Mouse (Mus musculus) intestine, embryonic 14.5 days (tissue): ENCODE results near the gene Vsig8. TPM values are rescaled to one million over a fixed set of nuclear protein-coding genes. Genes with fewer than 3 reads are reported as not detected.

ENCODE experiments used
- ATAC-seq: fragments of 200-750 bp; cut with Nextera tagmentation; replicated peaks from 2 replicates; pipeline ENCODE4 v1.8.0; 2017; ENCODE audit warnings: low read depth, moderate number of reproducible peaks, moderate TSS enrichment, moderate library complexity; ENCODE audit not compliant: low FRiP score, low TSS enrichment
- DNase-seq: peaks from one replicate; pipeline ENCODE4 v3.0.0-alpha.2; 2018; ENCODE audit warnings: low spot score
- H3K27ac ChIP-seq: fragments of 300-500 bp; sonication (generic); 2 replicates; pipeline ENCODE4 v1.5.1; 2014; ENCODE audit warnings: low read depth, mild to moderate bottlenecking, control low read depth
- H3K27me3 ChIP-seq: fragments of 300-500 bp; sonication (generic); replicated peaks from 2 replicates; pipeline ENCODE4 v1.6.1; 2014; ENCODE audit warnings: low read length, control low read depth; ENCODE audit not compliant: control insufficient read depth, insufficient read depth
- H3K36me3 ChIP-seq: fragments of 300-500 bp; sonication (generic); 2 replicates; pipeline ENCODE4 v1.6.1; 2014; ENCODE audit warnings: low read length, control low read depth; ENCODE audit not compliant: control insufficient read depth, insufficient read depth
- H3K4me1 ChIP-seq: fragments of 300-500 bp; sonication (generic); replicated peaks from 2 replicates; pipeline ENCODE4 v1.6.1; 2014; ENCODE audit warnings: low read length, control low read depth, mixed read lengths; ENCODE audit not compliant: control insufficient read depth, insufficient read depth
- H3K4me2 ChIP-seq: fragments of 300-500 bp; sonication (generic); 2 replicates; pipeline ENCODE4 v1.6.1; 2014; ENCODE audit warnings: low read length
- H3K4me3 ChIP-seq: fragments of 300-500 bp; sonication (generic); 2 replicates; pipeline ENCODE4 v1.5.1; 2014; ENCODE audit warnings: low read depth, low read length, control low read depth, mixed read lengths
- H3K9ac ChIP-seq: fragments of 300-500 bp; sonication (generic); 2 replicates; pipeline ENCODE4 v1.6.1; 2014; ENCODE audit warnings: mild to moderate bottlenecking, low read length
- H3K9me3 ChIP-seq: fragments of 300-500 bp; sonication (generic); 2 replicates; pipeline ENCODE4 v1.6.1; 2016; ENCODE audit warnings: low read length, control low read depth; ENCODE audit not compliant: control insufficient read depth
- WGBS: fragments of 180-500 bp; shearing (Covaris S2); extraction: QIAGEN DNeasy Blood & Tissue Kit; methylation state at CpG from one replicate; pipeline ENCODE4 v1.1.7; 2014; 5-methylcytosine and 5-hydroxymethylcytosine counted together
- polyA plus RNA-seq: library from polyadenylated mRNA; unstranded; fragments of >200 nt; fragmentation: Nextera tagmentation; extraction: Ambion mirVana; gene quantifications from 2 replicates; pipeline ENCODE4 v1.2.1, GENCODE M21; 2014

Gene Vsig8
- 0.27 and 0.35 TPM in 2 replicates for polyA plus RNA-seq

DNA sequence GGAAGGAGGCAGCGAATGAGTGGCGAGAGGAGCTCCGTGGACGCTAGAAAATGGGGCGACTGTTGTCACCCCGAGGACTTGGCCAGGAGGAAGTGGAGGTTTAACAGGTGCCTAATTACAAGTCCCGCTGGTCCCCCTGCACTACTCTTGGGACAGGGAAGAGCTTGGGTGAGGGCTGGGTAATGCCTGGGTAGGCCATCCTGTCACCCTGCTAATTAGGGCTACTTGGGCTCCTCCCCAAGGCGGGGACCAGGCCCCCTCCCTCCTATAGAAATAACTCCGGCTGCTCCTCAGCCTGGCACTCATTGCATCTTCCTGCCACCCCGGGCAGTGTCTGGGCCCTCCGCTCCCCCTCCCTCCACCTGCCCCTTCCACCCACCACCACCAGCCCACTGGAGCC, at the start of gene Vsig8:
Gene Vsig8 (plus strand): TSS at position 301 of the 400 bp plus-strand sequence.
- H3K27ac ChIP-seq, result no peak within 1 kb of the TSS
- H3K4me2 ChIP-seq, result no peak within 1 kb of the TSS
- no peak for DNase-seq
- H3K4me1 ChIP-seq, result peaks cover 3% of the 10 kb centered on the region
- peaks cover 8% of the 10 kb centered on the region for H3K27me3 ChIP-seq
- 0 out of 2 replicates have a peak, but pooled peaks have one; percentile 35 for ATAC-seq
- no peaks in the 10 kb centered on the region for H3K36me3 ChIP-seq
- H3K9ac ChIP-seq, result no peak within 1 kb of the TSS
- no peaks in the 10 kb centered on the region for H3K9me3 ChIP-seq
- no peak within 1 kb of the TSS for H3K4me3 ChIP-seq
- WGBS, result 71% methylated on average over 11 of the region's 11 CpGs

DNA sequence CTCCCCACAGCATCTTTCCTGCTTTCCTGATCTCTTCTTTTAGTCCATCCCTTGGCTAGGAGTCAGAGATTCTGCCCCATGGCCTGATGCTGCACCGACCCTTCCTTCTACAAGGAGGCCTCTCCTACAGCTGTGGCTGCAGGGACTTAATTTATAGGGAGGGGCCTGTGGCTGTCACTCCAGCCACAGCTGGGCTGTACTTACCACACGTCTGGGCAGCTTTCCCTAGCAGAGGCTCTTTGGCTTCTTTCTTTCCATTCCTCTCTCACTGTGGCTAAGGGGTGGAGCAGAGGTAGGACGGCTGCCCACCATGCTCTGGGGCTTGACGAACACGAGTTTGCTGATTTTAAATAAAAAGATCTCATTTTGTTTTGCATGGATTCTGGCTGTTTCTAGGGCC, 48.7 kb upstream of the Vsig8 start:
- Histone ChIP-seq H3K9ac (no peak overlapping the region), H3K36me3 (peaks cover 36% of the 10 kb centered on the region), H3K9me3 (no peaks in the 10 kb centered on the region), H3K27ac (no peak overlapping the region), H3K4me3 (no peak overlapping the region), H3K27me3 (no peaks in the 10 kb centered on the region), H3K4me2 (no peak overlapping the region), H3K4me1 (peaks cover 31% of the 10 kb centered on the region)
- ATAC-seq (no peak), DNase-seq (no peak)
- 57% methylated on average over 5 of the region's 5 CpGs for WGBS

DNA sequence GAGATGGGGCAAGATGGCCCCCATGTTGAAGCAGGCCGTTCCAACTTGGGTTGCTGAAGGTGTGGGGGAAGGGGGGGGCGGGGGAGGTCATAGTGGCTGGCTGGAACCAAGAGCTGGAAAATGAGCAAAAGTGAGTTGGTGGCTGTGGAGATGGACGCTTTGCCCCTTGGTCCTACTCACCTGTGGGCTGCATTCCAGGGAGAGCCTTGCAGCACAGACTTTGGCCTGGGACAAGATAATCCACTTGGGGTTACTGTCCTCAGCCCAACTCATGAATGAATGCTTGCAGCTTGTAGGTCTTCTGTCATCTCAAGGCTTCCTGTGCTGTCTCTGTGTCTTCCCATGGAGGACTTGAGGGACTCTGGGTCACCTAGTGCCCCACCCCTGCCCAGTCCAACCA, 48.0 kb upstream of the Vsig8 start:
- Histone ChIP-seq H3K9me3 (no peaks in the 10 kb centered on the region), H3K4me2 (no peak overlapping the region), H3K4me1 (peaks cover 26% of the 10 kb centered on the region), H3K27ac (no peak overlapping the region), H3K27me3 (no peaks in the 10 kb centered on the region), H3K36me3 (peaks cover 36% of the 10 kb centered on the region), H3K9ac (no peak overlapping the region), H3K4me3 (no peak overlapping the region)
- WGBS, result 84% methylated on average over 3 of the region's 3 CpGs
- ATAC-seq (no peak), DNase-seq (no peak)

DNA sequence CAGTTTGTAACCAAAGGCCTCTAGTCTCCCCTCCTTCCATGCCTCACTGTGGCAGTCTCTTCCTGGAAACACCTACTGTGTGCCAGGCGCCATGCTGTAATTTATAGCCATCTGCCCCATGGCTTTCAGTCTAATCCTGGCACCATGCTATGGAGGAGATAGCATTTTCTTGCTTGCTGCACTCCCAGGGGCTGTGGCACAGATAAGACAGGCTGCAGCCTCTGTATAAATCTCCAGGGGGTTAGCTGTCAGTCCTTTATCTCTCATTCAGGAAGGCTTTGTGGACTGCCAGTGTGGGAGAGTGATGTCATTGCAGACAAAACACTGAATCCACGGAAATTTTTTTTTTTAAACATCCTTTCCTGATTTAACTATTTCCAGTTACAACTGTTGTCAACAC, 47.6 kb upstream of the Vsig8 start:
- H3K4me3 ChIP-seq, result no peak overlapping the region
- H3K9me3 ChIP-seq, result no peaks in the 10 kb centered on the region
- H3K4me1 ChIP-seq, result peaks cover 26% of the 10 kb centered on the region
- H3K36me3 ChIP-seq, result peaks cover 36% of the 10 kb centered on the region
- DNase-seq (no peak), ATAC-seq (no peak)
- no peaks in the 10 kb centered on the region for H3K27me3 ChIP-seq
- no peak overlapping the region for H3K9ac ChIP-seq
- H3K4me2 ChIP-seq, result no peak overlapping the region
- H3K27ac ChIP-seq, result no peak overlapping the region
- 42% methylated on average over 2 of the region's 2 CpGs for WGBS

DNA sequence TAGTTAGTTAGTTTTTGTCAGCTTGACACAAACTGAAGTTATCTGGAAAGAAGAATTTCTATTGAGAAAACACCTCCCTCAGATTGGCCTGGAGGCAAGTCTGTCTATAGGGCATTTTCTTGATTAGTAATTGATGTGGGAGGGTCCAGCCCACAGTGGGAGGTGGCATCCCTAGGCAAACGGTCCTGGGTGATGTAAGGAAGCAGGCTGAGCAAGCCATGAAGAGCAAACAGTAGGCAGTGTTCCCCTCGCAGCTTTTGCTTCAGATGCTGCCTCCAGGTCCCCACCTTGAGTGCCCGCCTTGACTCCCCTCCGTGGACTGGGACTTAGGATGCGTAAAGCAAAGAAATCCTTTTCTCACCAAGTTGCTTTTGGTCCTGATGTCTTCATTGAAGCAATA, 46.5 kb upstream of the Vsig8 start:
- Histone ChIP-seq H3K4me2 (no peak overlapping the region), H3K4me1 (peaks cover 18% of the 10 kb centered on the region), H3K27me3 (no peaks in the 10 kb centered on the region), H3K9me3 (no peaks in the 10 kb centered on the region), H3K9ac (no peak overlapping the region), H3K36me3 (peaks cover 36% of the 10 kb centered on the region), H3K27ac (peak overlapping the region; percentile 17; the same call in 1 of the 2 replicates), H3K4me3 (no peak overlapping the region)
- DNase-seq (no peak), ATAC-seq (no peak)
- WGBS, result 72% methylated on average over 5 of the region's 5 CpGs

DNA sequence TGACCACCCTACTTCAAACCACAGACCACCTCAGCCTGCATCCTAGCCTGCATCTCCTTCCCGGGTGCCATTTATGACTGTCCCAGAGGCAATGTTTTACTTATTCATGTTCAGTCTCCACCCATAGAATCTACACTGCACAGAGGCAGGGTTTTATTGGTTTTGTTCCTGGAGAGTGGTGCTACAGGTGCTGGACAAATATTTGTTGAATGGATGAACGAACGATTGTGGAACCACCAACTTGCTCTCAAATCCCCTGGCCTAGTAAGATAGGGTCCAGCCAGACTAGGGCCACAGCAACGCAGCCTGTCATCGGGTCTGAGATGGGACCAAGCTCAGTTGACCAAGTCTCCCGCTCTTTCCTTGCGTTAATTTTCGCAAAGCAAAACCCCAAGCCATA, 45.8 kb upstream of the Vsig8 start:
- no peaks in the 10 kb centered on the region for H3K9me3 ChIP-seq
- H3K36me3 ChIP-seq, result peaks cover 34% of the 10 kb centered on the region
- no peak for DNase-seq
- H3K9ac ChIP-seq, result no peak overlapping the region
- H3K27ac ChIP-seq, result peak overlapping the region; percentile 38; the same call in 1 of the 2 replicates
- H3K4me3 ChIP-seq, result no peak overlapping the region
- H3K4me1 ChIP-seq, result peaks cover 11% of the 10 kb centered on the region; the same call in 1 of the 2 replicates
- H3K27me3 ChIP-seq, result no peaks in the 10 kb centered on the region
- 38% methylated on average over 8 of the region's 8 CpGs for WGBS
- peak overlapping the region; percentile 14 for H3K4me2 ChIP-seq
- peak; percentile 34; the same call in 1 of the 2 replicates for ATAC-seq

DNA sequence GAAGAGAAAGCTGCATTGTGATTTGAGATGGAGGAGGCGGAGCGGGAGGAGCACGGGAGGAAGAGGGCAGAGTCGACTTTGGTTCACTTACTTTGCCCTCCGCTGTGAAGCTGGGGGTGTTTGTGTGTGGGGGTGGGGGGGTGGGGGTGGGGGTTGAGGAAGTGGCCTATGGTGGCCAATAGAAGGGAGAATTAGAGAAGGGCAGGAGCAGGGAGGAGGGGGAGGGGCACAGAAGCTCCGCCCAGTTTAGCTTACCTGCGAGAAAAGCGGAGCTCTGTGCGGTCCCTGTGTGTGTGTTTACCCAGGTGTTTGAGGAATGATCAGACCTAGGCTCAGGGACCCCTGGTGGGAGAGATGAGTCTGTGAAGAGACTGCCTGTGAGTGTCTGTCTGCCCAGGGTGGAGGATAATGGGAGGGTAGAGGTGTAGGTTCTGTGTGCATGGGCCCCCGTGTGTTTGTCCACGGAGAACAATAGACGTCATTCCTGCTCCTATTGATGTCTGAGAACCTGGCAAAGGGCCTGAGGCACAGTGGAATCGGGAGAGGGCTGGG, 45.2 kb upstream of the Vsig8 start:
- no peak overlapping the region for H3K9ac ChIP-seq
- H3K27me3 ChIP-seq, result no peaks in the 10 kb centered on the region
- 35% methylated on average over 13 of the region's 13 CpGs for WGBS
- no peak overlapping the region for H3K4me3 ChIP-seq
- H3K36me3 ChIP-seq, result peaks cover 30% of the 10 kb centered on the region
- peaks cover 11% of the 10 kb centered on the region; the same call in 1 of the 2 replicates for H3K4me1 ChIP-seq
- DNase-seq (no peak), ATAC-seq (peak; percentile 67)
- peak overlapping the region; percentile 23; the same call in 1 of the 2 replicates for H3K4me2 ChIP-seq
- no peaks in the 10 kb centered on the region for H3K9me3 ChIP-seq
- peak overlapping the region; percentile 38; the same call in 1 of the 2 replicates for H3K27ac ChIP-seq

DNA sequence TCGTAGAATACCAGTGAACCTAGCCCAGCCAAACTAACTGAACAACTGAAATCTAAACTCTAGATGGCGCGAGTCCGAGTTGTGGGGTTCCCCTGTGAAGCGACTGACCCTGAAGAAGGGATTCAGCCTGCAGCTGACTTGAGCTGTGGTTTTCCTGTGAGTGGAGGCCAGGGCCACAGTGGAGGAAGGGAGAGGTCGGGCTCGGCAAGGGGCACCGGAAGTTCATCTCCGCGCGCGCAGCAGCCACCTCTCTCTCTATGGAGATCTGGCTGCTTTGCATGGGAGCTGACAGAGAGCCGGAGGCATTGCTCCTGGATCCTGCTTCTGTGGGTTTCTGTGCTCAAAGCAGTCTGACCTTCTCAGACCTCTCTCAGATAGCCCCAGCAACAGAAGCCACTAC, 42.8 kb upstream of the Vsig8 start:
- DNase-seq (no peak), ATAC-seq (no peak)
- H3K9ac ChIP-seq, result no peak overlapping the region
- H3K4me2 ChIP-seq, result peak overlapping the region; percentile 9; the same call in 1 of the 2 replicates
- WGBS, result 33% methylated on average over 13 of the region's 13 CpGs
- no peaks in the 10 kb centered on the region for H3K27me3 ChIP-seq
- H3K4me3 ChIP-seq, result no peak overlapping the region
- peaks cover 11% of the 10 kb centered on the region; the same call in 1 of the 2 replicates for H3K4me1 ChIP-seq
- H3K27ac ChIP-seq, result 0 out of 2 replicates have a peak overlapping the region, but pooled peaks have one; percentile 14
- peaks cover 6% of the 10 kb centered on the region; the same call in 1 of the 2 replicates for H3K36me3 ChIP-seq
- 0 out of 2 replicates have a peak, but pooled peaks cover 4% of the 10 kb centered on the region for H3K9me3 ChIP-seq
